Mouse (Mus musculus) left cerebral cortex, postnatal 36 days (tissue): ENCODE measurements around the gene Mrgpra4. TPM values are rescaled to one million over a fixed set of nuclear protein-coding genes. Genes with fewer than 3 reads are reported as not detected.

ENCODE experiments used
- DNase-seq, 2 experiments: peaks; one replicate each; pipeline ENCODE4 v3.0.0; 2021 to 2022; ENCODE audit warnings: low spot score in 2 of 2, mixed read lengths in 1 of 2
- intact Hi-C: fragments of 180-260 bp; cut with DNase I; formaldehyde crosslinking; loops from one replicate; pipeline ENCODE4 v1.15.1; 2025
- total RNA-seq, 2 experiments: library from RNA; stranded (reverse); gene quantifications; 2 replicates each; pipeline ENCODE4 v1.2.3; 2021

Gene Mrgpra4
- not detected for total RNA-seq

DNA sequence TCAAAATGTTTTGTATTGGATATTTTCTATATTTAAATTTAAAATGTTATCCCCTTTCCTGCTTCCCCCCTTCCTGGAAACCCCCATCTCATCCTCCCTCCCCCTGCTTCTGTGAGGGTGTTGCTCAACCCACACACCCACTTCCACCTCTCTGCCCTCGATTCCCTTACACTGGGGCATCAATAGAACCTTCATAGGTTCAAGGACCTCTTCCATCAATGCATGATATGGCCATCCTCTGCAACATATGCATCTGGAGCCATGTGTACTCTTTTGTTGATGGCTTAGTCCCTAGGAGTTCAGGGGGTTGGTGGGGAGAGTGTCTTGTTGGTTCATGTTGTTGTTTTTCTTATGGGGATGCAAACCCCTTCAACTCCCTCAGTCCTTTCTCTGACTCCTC lies at the start of gene Mrgpra4:
TSS of gene Mrgpra4 (minus strand) at position 101 of the 400 bp plus-strand sequence.
- intact Hi-C loops = no loop called here
- DNase-seq = no peak

DNA sequence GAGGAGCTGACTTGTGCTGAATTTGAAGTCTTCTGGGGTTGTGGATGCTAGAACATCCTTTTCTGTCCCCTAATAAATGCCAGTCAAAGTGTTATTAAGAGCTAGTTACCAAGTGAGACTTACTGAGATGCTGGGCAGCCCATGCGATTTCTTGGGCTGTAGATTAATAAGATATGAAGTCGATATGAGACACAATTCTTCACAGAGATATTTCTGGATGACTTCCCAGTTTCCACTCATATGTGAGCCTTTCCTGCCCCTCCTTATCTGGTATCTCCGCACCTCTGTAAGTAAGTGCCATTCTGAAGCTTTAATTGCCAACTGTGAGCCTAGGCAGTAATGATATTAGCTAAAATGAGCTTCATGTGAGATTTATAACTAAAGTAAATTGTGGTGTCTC lies 45.6 kb upstream of the Mrgpra4 start, which contains the start of gene Mrgprx1:
TSS of gene Mrgprx1 (minus strand) at position 101 of the 400 bp plus-strand sequence.
- intact Hi-C loops = no loop called here
- no peak for DNase-seq

- intact Hi-C loops = no loop called here
- DNase-seq = no peak
Measured at GRCm38 (mm10) chr7:48017874-48018273, 36.0 kb upstream of the Mrgpra4 start.

GRCm38 (mm10) chr7:47995689-47996088 lies 13.8 kb upstream of the Mrgpra4 start:
- intact Hi-C loops = no loop called here
- no peak for DNase-seq

DNA sequence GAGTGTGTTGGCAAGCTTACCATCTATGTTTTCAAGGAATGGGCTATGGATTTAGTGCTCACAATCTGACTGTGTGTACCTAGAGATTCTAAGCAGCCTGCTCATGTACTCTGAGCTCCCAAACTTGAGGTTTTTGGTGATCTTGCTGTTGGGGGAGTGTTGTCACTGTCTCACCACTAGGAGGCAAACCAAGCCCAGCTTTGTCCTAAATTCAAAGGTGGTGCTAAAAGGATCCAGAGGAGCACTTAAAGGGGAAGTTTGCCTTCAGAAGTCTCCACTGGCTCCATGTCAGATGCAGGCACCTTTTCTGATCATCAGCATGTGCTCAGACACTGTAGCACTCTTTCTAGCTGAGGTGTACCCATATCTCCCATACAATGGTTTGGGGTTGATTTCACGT lies 4.9 kb upstream of the Mrgpra4 start:
- DNase-seq = no peak
- intact Hi-C loops = no loop called here

Other genes starting within 250 kb of the Mrgpra4 start
- not detected for gene Mrgprx1, start 45.5 kb upstream of the Mrgpra4 start, total RNA-seq
- not detected for gene Mrgprb5, start 186.9 kb upstream of the Mrgpra4 start, total RNA-seq
- gene Mrgprb4, start 217.2 kb upstream of the Mrgpra4 start, total RNA-seq = not detected